Mouse (Mus musculus) hindbrain, postnatal 0 days (tissue): Measurements from ENCODE around the gene Dhfr. TPM values are rescaled to one million over a fixed set of nuclear protein-coding genes. Genes with fewer than 3 reads are reported as not detected.
A peak's percentile ranks its signal among the peaks of the same experiment; 100 is the strongest.

Source experiments
- ATAC-seq: fragments of 200-750 bp; cut with Nextera tagmentation; 2 replicates; pipeline ENCODE4 v1.8.0; 2017; ENCODE audit warnings: mild to moderate bottlenecking, moderate TSS enrichment, moderate library complexity
- DNase-seq: peaks from one replicate; pipeline ENCODE4 v3.0.0-alpha.2; 2015; ENCODE audit warnings: low spot score
- H3K27ac ChIP-seq: fragments of 300-500 bp; sonication (generic); 2 replicates; pipeline ENCODE4 v1.5.1; 2014; ENCODE audit warnings: mild to moderate bottlenecking
- H3K27me3 ChIP-seq: fragments of 300-500 bp; sonication (generic); 2 replicates; pipeline ENCODE4 v1.6.1; 2014; ENCODE audit warnings: low read length, mixed read lengths; ENCODE audit not compliant: insufficient read depth
- H3K36me3 ChIP-seq: fragments of 300-500 bp; sonication (generic); 2 replicates; pipeline ENCODE4 v1.6.1; 2014; ENCODE audit warnings: low read length, mixed read lengths; ENCODE audit not compliant: insufficient read depth
- H3K4me1 ChIP-seq: fragments of 300-500 bp; sonication (generic); 2 replicates; pipeline ENCODE4 v1.6.1; 2014; ENCODE audit warnings: antibody characterized with exemption, low read length, mixed read lengths; ENCODE audit not compliant: insufficient read depth
- H3K4me2 ChIP-seq: fragments of 300-500 bp; sonication (generic); 2 replicates; pipeline ENCODE4 v1.6.1; 2014; ENCODE audit warnings: low read depth, mild to moderate bottlenecking, low read length, moderate library complexity, mixed read lengths
- H3K4me3 ChIP-seq: fragments of 300-500 bp; sonication (generic); 2 replicates; pipeline ENCODE4 v1.5.1; 2014; ENCODE audit warnings: low read length
- H3K9ac ChIP-seq: fragments of 300-500 bp; sonication (generic); replicated peaks from 2 replicates; pipeline ENCODE4 v1.6.1; 2014; ENCODE audit warnings: mild to moderate bottlenecking, low read length, moderate library complexity, mixed read lengths
- H3K9me3 ChIP-seq: fragments of 300-500 bp; sonication (generic); 2 replicates; pipeline ENCODE4 v1.6.1; 2016; ENCODE audit warnings: low read length, mixed read lengths
- CTCF ChIP-seq: IDR thresholded peaks from 2 replicates; pipeline ENCODE4 v1.5.1; 2016; ENCODE audit warnings: antibody characterized with exemption, control low read depth, low read depth
- WGBS: fragments of 180-500 bp; shearing (Covaris S2); extraction: QIAGEN DNeasy Blood & Tissue Kit; methylation state at CpG from one replicate; pipeline ENCODE4 v1.1.7; 2014; 5-methylcytosine and 5-hydroxymethylcytosine counted together
- polyA plus RNA-seq: library from polyadenylated mRNA; unstranded; fragments of >200 nt; fragmentation: Nextera tagmentation; extraction: Ambion mirVana; gene quantifications from 2 replicates; pipeline ENCODE4 v1.2.1, GENCODE M21; 2015
- total RNA-seq: library from RNA; depleted of rRNA; stranded (reverse); fragments of >200 nt; gene quantifications from 2 replicates; pipeline ENCODE4 v1.2.3, GENCODE M21; 2014

Dhfr gene
- total and polyA plus RNA-seq, 2 experiments from 2014 or later = 4.1 to 4.5 TPM

DNA sequence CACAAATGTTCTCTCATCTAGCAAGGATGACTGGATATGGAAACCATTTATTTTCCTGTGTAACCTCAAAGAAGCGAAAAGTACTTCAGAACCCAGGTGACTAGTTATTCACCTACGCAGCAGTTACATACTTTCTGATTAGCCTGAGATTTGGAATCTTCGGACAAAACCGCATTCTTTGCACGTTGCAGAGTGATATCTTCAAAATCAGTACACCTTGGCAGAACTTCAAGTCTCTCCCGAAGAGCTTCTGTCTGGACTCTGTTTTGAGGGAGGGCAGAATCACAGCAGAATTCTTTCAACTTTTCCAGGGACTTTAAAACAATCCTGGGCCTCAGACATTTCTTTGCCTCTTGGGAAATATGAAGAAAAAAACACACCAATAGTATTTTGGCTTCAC, 3.4 kb upstream of the Dhfr start:
- WGBS = 88% methylated on average over 6 of the region's 6 CpGs
- no peaks in the 10 kb centered on the region for H3K9me3 ChIP-seq
- no peak for ATAC-seq

DNA sequence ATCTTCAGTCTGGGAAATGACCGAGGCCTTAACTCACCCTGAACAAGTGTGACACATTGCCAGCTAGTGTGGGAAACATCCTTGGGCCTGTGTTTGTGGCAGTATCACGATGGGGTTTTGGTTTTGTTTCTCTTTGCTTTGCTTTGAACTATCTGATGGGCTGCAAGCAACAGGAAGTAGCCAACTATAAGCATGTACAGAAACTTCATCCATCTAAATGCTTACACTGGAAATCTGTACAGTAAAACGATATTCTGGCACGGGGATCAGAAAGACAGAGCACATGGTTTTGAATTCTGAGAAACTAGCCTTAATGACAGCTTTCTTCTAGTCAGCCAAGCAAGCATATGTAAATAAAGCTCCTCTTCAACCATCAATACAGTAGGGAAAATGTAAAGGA, 570 bp upstream of the Dhfr start:
- ATAC-seq (no peak), DNase-seq (peak; percentile 6)
- TF ChIP-seq CTCF = no peak
- 13% methylated on average over 4 of the region's 4 CpGs for WGBS
- Histone ChIP-seq H3K4me1 (0 out of 2 replicates have a peak, but pooled peaks cover 3% of the 10 kb centered on the region), H3K4me3 (peak overlapping the region; percentile 64), H3K27me3 (no peaks in the 10 kb centered on the region), H3K27ac (peak overlapping the region; percentile 61; the same call in 1 of the 2 replicates), H3K9me3 (no peaks in the 10 kb centered on the region), H3K36me3 (no peaks in the 10 kb centered on the region; the same call in none of the 2 replicates), H3K4me2 (peak overlapping the region; percentile 82), H3K9ac (peak overlapping the region; percentile 63)

More for the DNA sequence above, 3.4 kb upstream of the Dhfr start:
- no peaks in the 10 kb centered on the region for H3K27me3 ChIP-seq
- H3K9ac ChIP-seq = no peak overlapping the region
- H3K4me2 ChIP-seq = no peak overlapping the region
- H3K4me3 ChIP-seq = no peak overlapping the region
- peaks cover 14% of the 10 kb centered on the region for H3K36me3 ChIP-seq
- 0 out of 2 replicates have a peak, but pooled peaks cover 3% of the 10 kb centered on the region for H3K4me1 ChIP-seq
- no peak for TF ChIP-seq CTCF
- H3K27ac ChIP-seq = no peak overlapping the region
- no peak for DNase-seq

DNA sequence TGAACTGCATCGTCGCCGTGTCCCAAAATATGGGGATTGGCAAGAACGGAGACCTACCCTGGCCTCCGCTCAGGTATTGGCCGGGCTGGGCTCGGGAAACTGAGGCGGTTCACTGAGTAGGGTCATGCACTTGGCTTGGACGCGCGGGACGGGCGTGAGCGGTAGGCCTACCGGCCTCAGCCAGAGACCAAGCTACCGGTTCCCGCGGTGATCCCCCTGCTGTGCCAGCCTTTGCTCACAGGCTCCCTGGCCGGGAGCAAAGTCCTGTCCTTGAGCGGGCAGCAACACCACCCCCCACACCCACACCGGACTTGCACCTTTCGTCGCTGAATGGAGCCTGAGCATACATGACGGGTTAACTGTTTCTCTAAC, 732 bp downstream of the Dhfr start:
- ATAC-seq = peak; percentile 44
- no peak for TF ChIP-seq CTCF
- Histone ChIP-seq H3K4me3 (peak overlapping the region; percentile 64), H3K27ac (no peak overlapping the region), H3K4me1 (0 out of 2 replicates have a peak, but pooled peaks cover 3% of the 10 kb centered on the region), H3K9ac (peak overlapping the region; percentile 63; the same call in 1 of the 2 replicates), H3K27me3 (no peaks in the 10 kb centered on the region), H3K9me3 (no peaks in the 10 kb centered on the region), H3K4me2 (peak overlapping the region; percentile 82), H3K36me3 (no peaks in the 10 kb centered on the region; the same call in 1 of the 2 replicates)
- WGBS = under 1% methylated on average over 24 of the region's 24 CpGs
- no peak for DNase-seq

GRCm38 (mm10) chr13:92356376-92356775, 1.9 kb downstream of the Dhfr start:
- DNase-seq (no peak), ATAC-seq (no peak)
- no peak overlapping the region for H3K9ac ChIP-seq
- TF ChIP-seq CTCF = no peak
- H3K9me3 ChIP-seq = no peaks in the 10 kb centered on the region
- H3K4me2 ChIP-seq = 0 out of 2 replicates have a peak overlapping the region, but pooled peaks have one; percentile 82
- 73% methylated on average over 7 of the region's 7 CpGs for WGBS
- no peak overlapping the region for H3K4me3 ChIP-seq
- no peaks in the 10 kb centered on the region for H3K36me3 ChIP-seq
- H3K27ac ChIP-seq = no peak overlapping the region
- H3K27me3 ChIP-seq = no peaks in the 10 kb centered on the region
- 0 out of 2 replicates have a peak, but pooled peaks cover 3% of the 10 kb centered on the region for H3K4me1 ChIP-seq

- H3K36me3 ChIP-seq = no peaks in the 10 kb centered on the region
- TF ChIP-seq CTCF = peak; percentile 48
- DNase-seq = peak; percentile 42
- no peaks in the 10 kb centered on the region for H3K9me3 ChIP-seq
- no peak for ATAC-seq
- WGBS = 56% methylated on average over 2 of the region's 2 CpGs
- no peak overlapping the region for H3K4me3 ChIP-seq
- H3K27ac ChIP-seq = no peak overlapping the region
- no peak overlapping the region for H3K4me2 ChIP-seq
- H3K9ac ChIP-seq = no peak overlapping the region
- no peaks in the 10 kb centered on the region for H3K27me3 ChIP-seq
- 0 out of 2 replicates have a peak, but pooled peaks cover 3% of the 10 kb centered on the region for H3K4me1 ChIP-seq
Measured at GRCm38 (mm10) chr13:92357644-92358043, 3.1 kb downstream of the Dhfr start.

- Histone ChIP-seq H3K27ac (no peak overlapping the region), H3K9ac (no peak overlapping the region), H3K4me2 (no peak overlapping the region), H3K4me1 (no peaks in the 10 kb centered on the region), H3K4me3 (no peak overlapping the region), H3K9me3 (no peaks in the 10 kb centered on the region), H3K36me3 (no peaks in the 10 kb centered on the region), H3K27me3 (no peaks in the 10 kb centered on the region)
- TF ChIP-seq CTCF = no peak
- DNase-seq (no peak), ATAC-seq (no peak)
- 97% methylated on average over 2 of the region's 2 CpGs for WGBS
Measured at GRCm38 (mm10) chr13:92361609-92362008, 7.1 kb downstream of the Dhfr start.

DNA sequence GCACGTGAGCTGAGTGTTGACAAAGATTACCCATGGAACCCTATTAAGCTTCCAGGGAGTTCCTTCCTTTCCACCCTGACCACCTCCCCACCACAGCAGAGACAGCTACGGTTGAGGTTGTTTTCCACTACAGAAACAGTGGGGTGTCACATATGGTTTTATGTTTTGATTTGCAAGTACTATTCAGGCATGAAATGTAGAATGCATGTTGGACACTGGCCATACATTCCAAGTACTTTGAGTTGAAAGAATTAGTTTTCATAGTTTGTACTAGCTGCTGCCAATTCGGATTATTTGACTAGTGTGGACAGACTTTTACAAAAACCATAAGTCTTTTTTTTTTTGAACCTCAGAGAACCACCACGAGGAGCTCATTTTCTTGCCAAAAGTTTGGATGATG, 10.8 kb downstream of the Dhfr start:
- Histone ChIP-seq H3K27ac (no peak overlapping the region), H3K27me3 (no peaks in the 10 kb centered on the region), H3K4me3 (no peak overlapping the region), H3K36me3 (no peaks in the 10 kb centered on the region), H3K9me3 (no peaks in the 10 kb centered on the region), H3K9ac (no peak overlapping the region), H3K4me2 (no peak overlapping the region), H3K4me1 (no peaks in the 10 kb centered on the region)
- 56% methylated on average over 4 of the region's 4 CpGs for WGBS
- ATAC-seq (no peak), DNase-seq (no peak)
- no peak for TF ChIP-seq CTCF
